In genomic region chr1:38217912-38218795, GRCm38 (mm10) we compare ENCODE assay signal across 9 mouse cellular contexts.
DNase-seq lines count a peak whose midpoint lies in the region; ATAC-seq lines count a peak whose summit lies in the region.
"Had no signal": no experiment of that assay in that cellular context is flagged by ENCODE, and none has a peak within 500 bp of the region (broad histone marks: within the 10 kb centered on the region; RNA-seq: fewer than 3 reads in every experiment).

No protein-coding gene starts in this region.

- H3K4me1 ChIP-seq in forebrain, embryonic 10.5 days = 0 out of 2 replicates have a peak, but pooled peaks cover 5% of the 10 kb centered on the region
- 0 out of 2 replicates have a peak, but pooled peaks cover 5% of the 10 kb centered on the region for H3K4me1 ChIP-seq in forebrain, embryonic 12.5 days
- peaks cover 6% of the 10 kb centered on the region for H3K4me1 ChIP-seq in heart, embryonic 13.5 days

- peaks cover 11% of the 10 kb centered on the region; the same call in 1 of the 2 replicates for H3K27me3 ChIP-seq in forebrain, embryonic 10.5 days (ENCODE audit: poor library complexity, severe bottlenecking)
- H3K27me3 ChIP-seq in forebrain, embryonic 12.5 days = no peaks in the 10 kb centered on the region
- no peaks in the 10 kb centered on the region for H3K27me3 ChIP-seq in heart, embryonic 13.5 days (replicated peaks)
- H3K27me3 ChIP-seq: embryonic facial prominence, embryonic 15.5 days had no signal

- H3K36me3 ChIP-seq in forebrain, embryonic 10.5 days (replicated peaks) = 0 out of 2 replicates have a peak, but pooled peaks cover 5% of the 10 kb centered on the region
- H3K36me3 ChIP-seq in forebrain, embryonic 12.5 days (replicated peaks) = no peaks in the 10 kb centered on the region
- H3K36me3 ChIP-seq in heart, embryonic 13.5 days = no peaks in the 10 kb centered on the region
- H3K36me3 ChIP-seq: embryonic facial prominence, embryonic 15.5 days had no signal

- 0 out of 2 replicates have a peak overlapping the region, but pooled peaks have one; percentile 44 for H3K27ac ChIP-seq in forebrain, embryonic 10.5 days
- H3K27ac ChIP-seq in forebrain, embryonic 12.5 days = no peak overlapping the region
- H3K27ac ChIP-seq in heart, embryonic 13.5 days (replicated peaks) = no peak overlapping the region
- H3K27ac ChIP-seq: embryonic facial prominence, embryonic 15.5 days had no signal

- H3K9me3 ChIP-seq in forebrain, embryonic 10.5 days = no peaks in the 10 kb centered on the region; the same call in 1 of the 2 replicates
- 0 out of 2 replicates have a peak, but pooled peaks cover 7% of the 10 kb centered on the region for H3K9me3 ChIP-seq in forebrain, embryonic 12.5 days
- H3K9me3 ChIP-seq in heart, embryonic 13.5 days = no peaks in the 10 kb centered on the region
- H3K9me3 ChIP-seq: embryonic facial prominence, embryonic 15.5 days had no signal

- no peak overlapping the region for H3K4me2 ChIP-seq in forebrain, embryonic 12.5 days
- peak overlapping the region; percentile 62 for H3K4me2 ChIP-seq in heart, embryonic 13.5 days
- H3K4me2 ChIP-seq: embryonic facial prominence, embryonic 15.5 days had no signal

- no peak overlapping the region for H3K4me3 ChIP-seq in forebrain, embryonic 10.5 days
- no peak overlapping the region for H3K4me3 ChIP-seq in forebrain, embryonic 12.5 days (replicated peaks)
- peak overlapping the region; percentile 32 for H3K4me3 ChIP-seq in heart, embryonic 13.5 days
- H3K4me3 ChIP-seq: embryonic facial prominence, embryonic 15.5 days had no signal

- no peak for DNase-seq in forebrain, embryonic 10.5 days (ENCODE audit: extremely low spot score, low spot score)
- DNase-seq in ES-CJ7 (ENCODE audit: low read depth, low spot score) = peak; percentile 14
- DNase-seq in liver = peak; percentile 16
- DNase-seq in ovary, postnatal 10 days (ENCODE audit: low spot score) = no peak
- DNase-seq in layer of hippocampus, postnatal 25 days (ENCODE audit: extremely low spot score in 1 of 2, low spot score in 1 of 2) = no peak
- DNase-seq in urinary bladder, postnatal 10 days (ENCODE audit: low spot score) = no peak

- no peak overlapping the region for H3K9ac ChIP-seq in forebrain, embryonic 12.5 days
- H3K9ac ChIP-seq in heart, embryonic 13.5 days = peak overlapping the region; percentile 72
- H3K9ac ChIP-seq: embryonic facial prominence, embryonic 15.5 days had no signal

- 80% methylated on average over 31 of the region's 31 CpGs for WGBS in forebrain, embryonic 10.5 days
- WGBS in forebrain, embryonic 12.5 days = 78% methylated on average over 31 of the region's 31 CpGs
- 54% methylated on average over 31 of the region's 31 CpGs for WGBS in heart, embryonic 13.5 days

- ATAC-seq in forebrain, embryonic 12.5 days (ENCODE audit: low FRiP score) = no peak
- ATAC-seq in heart, embryonic 13.5 days (ENCODE audit: extremely low read depth, insufficient number of reproducible peaks, low FRiP score, low TSS enrichment) = no peak

Comparison
In these comparisons a context has a peak if more than half of its experiments do, and no peak if none do; other contexts are left out.
1. DNase-seq: peak in ES-CJ7 (single experiment) and liver (single experiment); none in forebrain, embryonic 10.5 days (single experiment), ovary, postnatal 10 days (single experiment), layer of hippocampus, postnatal 25 days (0 of 2) and urinary bladder, postnatal 10 days (single experiment).